Mouse (Mus musculus): Measurements from ENCODE around the gene Jarid2.

The Jarid2 gene

GRCm38 (mm10) chr13:44775396-44775795 lies 46.1 kb downstream of the Jarid2 start:
- DNase-seq (ENCODE audit: low spot score in 2 of 2) = no peak

- DNase-seq (ENCODE audit: low spot score in 2 of 2) = no peak
These were observed 51.2 kb downstream of the Jarid2 start for GRCm38 (mm10) chr13:44780506-44780905.

DNA sequence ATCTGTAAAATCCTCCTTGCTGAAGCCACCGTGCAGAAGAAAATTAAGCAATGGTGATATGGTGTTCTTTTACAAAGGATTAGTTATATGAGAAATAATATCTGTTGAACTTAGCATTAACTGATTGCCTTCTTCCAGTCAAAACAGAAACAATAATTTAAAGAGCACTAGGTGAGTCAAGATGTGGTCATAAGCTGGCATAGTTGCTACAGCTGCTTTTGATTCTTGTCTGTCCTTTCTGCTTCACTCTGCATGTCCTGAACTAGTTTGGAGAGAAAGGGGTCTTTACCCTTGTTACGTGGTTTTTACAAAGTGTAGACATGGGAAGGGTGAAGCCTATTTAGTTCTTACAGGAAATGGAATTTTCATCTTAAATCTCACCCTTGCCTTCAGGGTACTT lies 51.9 kb downstream of the Jarid2 start:
- DNase-seq (ENCODE audit: low spot score in 2 of 2) = no peak

DNA sequence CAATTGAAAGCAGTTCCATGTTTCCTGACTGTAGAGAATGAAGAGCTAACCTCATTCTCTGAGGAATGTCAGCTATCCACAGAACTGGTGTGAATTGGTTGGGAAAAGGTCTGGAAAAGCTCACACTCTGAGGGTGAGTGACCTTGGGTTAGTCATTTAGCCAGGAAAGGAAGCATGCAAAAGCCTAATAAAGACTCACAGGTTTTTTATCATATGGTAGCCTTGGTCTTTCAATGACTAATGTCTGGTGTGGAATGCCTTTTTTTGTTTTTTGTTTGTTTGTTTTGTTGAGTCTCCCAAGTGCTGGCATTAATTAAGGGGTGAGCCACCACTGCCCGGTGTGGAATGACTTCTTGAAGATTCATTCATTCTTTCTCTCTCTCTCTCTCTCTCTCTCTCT lies 55.3 kb downstream of the Jarid2 start:
- DNase-seq (ENCODE audit: low spot score in 2 of 2) = no peak

- DNase-seq (ENCODE audit: low spot score in 2 of 2) = peak in 1 of 2 experiments; percentile 21
These were observed 57.0 kb downstream of the Jarid2 start for GRCm38 (mm10) chr13:44786291-44786690.

DNA sequence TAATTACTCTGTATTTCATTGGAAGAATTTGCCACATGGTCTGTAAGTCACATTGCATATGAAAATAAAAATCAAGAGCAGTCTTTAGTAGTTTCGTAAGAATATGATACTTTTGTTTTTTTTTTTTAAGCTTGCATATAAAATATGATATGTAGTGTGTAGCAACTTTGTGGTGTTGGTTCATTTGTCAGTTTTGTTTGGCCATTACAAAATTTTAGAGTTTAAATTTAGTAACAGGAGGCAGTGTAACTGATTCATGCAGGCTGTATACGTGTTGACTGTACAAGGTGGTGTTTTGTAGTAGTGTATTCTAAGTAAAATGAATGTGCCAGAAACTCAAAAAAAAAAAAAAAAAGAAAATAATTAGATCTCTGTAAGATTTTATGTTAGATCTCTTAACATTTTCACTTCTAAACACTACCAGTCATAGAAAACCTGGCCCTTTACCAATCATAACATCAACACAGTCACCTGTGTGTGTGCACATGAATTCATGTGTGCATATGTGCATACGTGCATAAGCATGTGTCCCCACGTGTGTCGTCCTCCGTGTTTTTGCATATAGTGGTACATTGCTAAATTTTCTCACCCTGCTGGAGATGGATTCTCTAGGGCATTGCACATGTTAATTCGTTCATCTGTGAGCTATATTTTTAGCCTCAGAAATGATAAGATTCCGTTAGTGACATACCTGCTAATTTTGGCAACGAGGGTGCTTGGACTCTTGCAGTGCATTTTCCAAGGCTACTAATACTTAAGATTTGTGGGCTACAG lies 59.3 kb downstream of the Jarid2 start:
- DNase-seq (ENCODE audit: low spot score in 2 of 2) = no peak

GRCm38 (mm10) chr13:44789982-44790381 lies 60.7 kb downstream of the Jarid2 start:
- no peak for DNase-seq (ENCODE audit: low spot score in 2 of 2)

DNA sequence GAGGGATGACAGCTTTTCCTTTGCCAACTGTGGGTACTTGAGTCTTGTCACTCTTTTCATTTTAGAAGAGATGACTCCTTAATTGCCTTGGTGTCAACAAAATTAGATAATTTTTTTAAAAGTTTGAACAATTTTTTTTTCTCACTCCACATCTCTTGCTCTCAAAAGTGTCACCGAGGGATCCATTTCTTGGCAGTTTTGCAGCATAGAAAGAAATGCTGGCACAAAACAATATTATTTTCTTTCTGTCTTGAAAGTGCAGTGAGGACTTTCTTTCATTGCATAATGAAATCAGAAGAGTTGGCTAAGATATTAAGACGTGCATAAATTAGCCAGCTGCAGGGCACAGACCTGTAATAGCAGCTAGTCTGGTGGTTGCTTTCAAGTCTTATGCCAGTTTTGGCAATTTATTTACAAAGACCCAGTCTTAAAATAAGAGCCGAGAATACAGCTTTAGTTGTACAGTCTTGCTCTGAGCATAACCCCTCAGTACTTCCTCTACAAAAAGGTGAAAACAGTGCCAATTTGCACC lies 63.2 kb downstream of the Jarid2 start:
- DNase-seq (ENCODE audit: low spot score in 2 of 2) = no peak

DNA sequence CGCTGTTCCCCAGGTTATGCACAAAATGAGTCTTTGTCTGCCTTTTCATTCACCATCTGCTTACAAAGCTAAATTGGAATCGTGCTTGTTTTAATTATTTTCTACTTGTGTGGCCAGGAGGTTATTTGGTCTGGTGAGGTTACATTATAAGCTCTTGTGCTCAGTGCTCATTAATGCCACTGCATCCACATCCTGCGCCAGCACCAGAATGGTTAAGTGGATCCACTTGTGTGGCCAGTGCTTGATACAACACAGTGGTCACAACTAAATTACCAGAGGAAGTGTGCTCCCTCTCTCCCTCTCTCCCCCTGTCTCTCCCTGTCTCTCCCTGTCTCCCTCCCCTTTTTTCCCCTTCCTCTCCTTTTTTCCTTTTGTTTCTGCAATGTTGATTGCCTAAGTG lies 66.6 kb downstream of the Jarid2 start:
- no peak for DNase-seq (ENCODE audit: low spot score in 2 of 2)

DNA sequence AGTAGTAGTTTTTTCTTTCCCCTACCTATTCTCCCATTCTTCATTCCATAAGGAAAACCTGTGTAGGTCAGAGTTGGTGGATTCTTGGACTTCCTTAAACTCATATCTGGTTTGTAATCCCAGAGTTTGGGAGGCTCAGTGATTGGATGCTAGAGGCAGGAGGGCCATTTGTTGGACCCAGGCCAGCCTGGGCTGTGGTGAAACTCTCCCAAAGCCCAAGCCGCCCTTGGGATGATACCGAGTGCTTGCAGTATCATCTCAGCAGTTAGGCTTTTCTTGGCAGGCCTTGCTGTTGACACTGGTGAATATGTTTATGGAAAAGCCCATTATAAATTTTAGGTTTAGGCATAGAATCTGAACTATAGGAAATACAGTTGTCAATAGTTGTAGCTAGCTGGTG lies 67.5 kb downstream of the Jarid2 start:
- DNase-seq (ENCODE audit: low spot score in 2 of 2) = no peak

DNA sequence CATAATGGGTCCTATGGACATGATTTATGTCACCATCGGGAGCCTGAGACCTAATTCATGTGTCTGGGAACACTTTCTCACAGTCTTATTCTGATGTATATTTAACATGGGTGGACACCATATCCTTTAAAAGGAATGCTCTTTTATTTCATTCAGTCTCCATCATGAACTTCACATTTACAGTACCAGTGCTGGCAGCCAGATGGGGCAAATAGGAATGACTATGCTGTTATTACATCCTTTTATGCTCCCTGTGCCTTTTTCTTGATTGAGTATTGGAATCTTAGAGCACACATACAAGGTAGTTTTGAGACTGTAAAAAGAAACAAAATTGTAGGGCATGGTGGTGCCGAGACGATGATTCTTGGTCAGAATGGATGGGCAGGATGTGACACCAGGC lies 69.0 kb downstream of the Jarid2 start:
- no peak for DNase-seq (ENCODE audit: low spot score in 2 of 2)

DNA sequence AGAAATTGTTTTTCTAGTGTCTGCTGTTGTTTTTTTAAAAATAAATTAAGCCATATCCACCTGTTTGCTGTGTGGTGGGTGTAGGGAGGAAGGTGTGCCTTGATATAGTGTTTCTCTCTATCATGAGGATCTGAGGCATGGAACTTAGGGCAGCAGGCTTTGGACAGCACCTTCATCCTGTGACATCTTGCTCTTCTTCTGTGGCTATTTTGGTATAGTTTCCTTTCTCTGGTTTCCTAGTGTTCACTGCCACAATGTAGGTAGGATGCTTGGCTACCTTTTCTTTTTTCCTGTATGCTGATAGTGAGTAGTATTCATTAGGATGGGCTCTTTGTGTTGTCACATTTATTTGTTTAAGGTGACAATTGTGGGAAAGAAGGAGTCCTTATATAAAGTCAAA lies 69.9 kb downstream of the Jarid2 start:
- DNase-seq (ENCODE audit: low spot score in 2 of 2) = no peak

- peak; percentile 12 to 24 for DNase-seq (ENCODE audit: low spot score in 2 of 2)
These were observed 70.8 kb downstream of the Jarid2 start for GRCm38 (mm10) chr13:44800059-44800458.

- peak; percentile 29 to 61 for DNase-seq (ENCODE audit: low spot score in 2 of 2)
These were observed 75.6 kb downstream of the Jarid2 start for GRCm38 (mm10) chr13:44804876-44805275.

DNA sequence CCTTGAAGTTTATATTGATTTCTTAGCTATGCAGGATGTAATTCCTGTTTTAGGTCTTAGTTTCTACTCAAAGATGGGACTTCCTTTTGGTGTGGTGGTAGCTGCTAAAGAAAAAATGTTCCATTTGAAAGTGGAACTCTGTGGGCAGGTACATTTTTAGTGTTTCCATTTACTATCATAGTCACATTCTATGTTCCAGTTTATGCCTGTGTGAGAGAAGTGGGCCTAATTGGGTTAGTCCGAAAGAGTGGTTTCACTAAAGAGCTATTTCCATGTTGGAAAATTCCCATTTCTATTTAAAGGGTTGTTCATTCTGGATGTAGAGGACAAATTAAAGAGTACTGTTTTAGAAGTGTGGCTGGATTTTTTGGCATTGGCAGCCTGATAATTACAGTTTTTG lies 79.0 kb downstream of the Jarid2 start:
- DNase-seq (ENCODE audit: low spot score in 2 of 2) = no peak

- no peak for DNase-seq (ENCODE audit: low spot score in 2 of 2)
These were observed 81.7 kb downstream of the Jarid2 start for GRCm38 (mm10) chr13:44811021-44811420.

- no peak for DNase-seq (ENCODE audit: low spot score in 2 of 2)
These were observed 82.3 kb downstream of the Jarid2 start for GRCm38 (mm10) chr13:44811601-44812000.

GRCm38 (mm10) chr13:44812381-44812780 lies 83.1 kb downstream of the Jarid2 start:
- DNase-seq (ENCODE audit: low spot score in 2 of 2) = no peak

GRCm38 (mm10) chr13:44819400-44819799 lies 90.1 kb downstream of the Jarid2 start:
- DNase-seq (ENCODE audit: low spot score in 2 of 2) = peak; percentile 44 to 48

- no peak for DNase-seq (ENCODE audit: low spot score in 2 of 2)
These were observed 93.3 kb downstream of the Jarid2 start for GRCm38 (mm10) chr13:44822578-44822977.

GRCm38 (mm10) chr13:44828903-44829302 lies 99.6 kb downstream of the Jarid2 start:
- no peak for DNase-seq (ENCODE audit: low spot score in 2 of 2)

GRCm38 (mm10) chr13:44832104-44832503 lies 102.8 kb downstream of the Jarid2 start:
- no peak for DNase-seq (ENCODE audit: low spot score in 2 of 2)

DNA sequence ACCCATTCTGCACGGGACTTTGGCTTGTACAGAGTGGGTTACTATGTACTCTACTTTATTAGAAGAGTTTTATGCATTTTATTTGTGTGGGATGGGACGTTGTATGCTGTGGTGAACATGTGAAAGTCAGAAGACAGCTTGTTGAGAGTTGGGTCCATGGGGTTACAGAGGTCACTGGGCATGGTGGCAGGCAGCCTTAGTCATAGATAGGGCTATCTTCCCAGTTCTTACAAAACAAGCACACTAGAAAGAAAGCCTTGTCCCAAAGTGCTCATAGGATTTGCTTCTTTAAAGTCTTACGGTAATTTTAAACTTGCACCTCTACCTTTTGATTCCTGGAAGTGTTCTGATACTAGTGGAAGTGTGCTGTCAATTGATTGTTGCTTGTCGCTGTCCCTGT lies 103.6 kb downstream of the Jarid2 start:
- no peak for DNase-seq (ENCODE audit: low spot score in 2 of 2)

DNA sequence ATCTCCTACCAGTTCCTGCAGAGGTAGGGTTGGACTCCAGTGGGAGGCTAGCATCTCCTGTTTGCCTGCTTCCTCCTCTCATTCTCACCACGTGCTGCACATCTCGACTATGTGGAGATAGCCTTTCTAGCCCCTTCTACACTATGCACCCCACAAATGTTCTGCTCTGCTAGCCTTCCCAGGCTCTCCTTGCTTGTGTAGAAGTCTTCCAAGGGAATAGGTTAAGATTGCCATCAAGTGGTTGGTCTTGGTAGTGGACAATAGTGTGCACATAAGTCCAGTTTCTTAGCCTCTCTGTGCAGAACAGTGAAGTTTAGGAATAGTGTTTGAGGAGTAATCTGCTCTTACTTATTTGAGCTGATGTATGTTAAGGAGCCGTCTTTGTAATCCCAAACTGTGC lies 104.1 kb downstream of the Jarid2 start:
- DNase-seq (ENCODE audit: low spot score in 2 of 2) = no peak
